Mouse (Mus musculus) MEL (cell line): Measurements from ENCODE around the gene Ctsl. TPM values are rescaled to one million over a fixed set of nuclear protein-coding genes. Genes with fewer than 3 reads are reported as not detected.

ENCODE experiments used
- DNase-seq: peaks from one replicate; pipeline ENCODE4 v3.0.0; 2011; ENCODE audit warnings: low read depth, low spot score
- H3K27ac ChIP-seq: 2 replicates; pipeline ENCODE4 v1.5.1; 2012; ENCODE audit warnings: low read depth, mild to moderate bottlenecking, control low read depth, low read length, moderate library complexity; ENCODE audit not compliant: control insufficient read depth
- H3K27me3 ChIP-seq, 2 experiments: fragments of 150-350 bp in 1 of 2; sonication (generic) in 1 of 2; 2 replicates each; pipeline ENCODE4 v1.6.1; 2012; ENCODE audit warnings: low read length in 2 of 2, mild to moderate bottlenecking in 2 of 2, improper control_type of control experiment in 1 of 2, moderate library complexity in 1 of 2; ENCODE audit not compliant: insufficient read depth in 2 of 2, control insufficient read depth in 1 of 2
- H3K36me3 ChIP-seq, 2 experiments: 2 replicates each; pipeline ENCODE4 v1.6.1; 2012 to 2014; ENCODE audit warnings: low read length in 2 of 2, improper control_type of control experiment in 1 of 2, inconsistent platforms in 1 of 2, mild to moderate bottlenecking in 1 of 2; ENCODE audit not compliant: insufficient read depth in 2 of 2, control insufficient read depth in 1 of 2
- H3K4me1 ChIP-seq, 2 experiments: fragments of 150-350 bp in 1 of 2; sonication (generic) in 1 of 2; 2 replicates each; pipeline ENCODE4 v1.6.1; 2012; ENCODE audit warnings: low read length in 2 of 2, improper control_type of control experiment in 1 of 2, mild to moderate bottlenecking in 1 of 2; ENCODE audit not compliant: insufficient read depth in 2 of 2, control insufficient read depth in 1 of 2
- H3K4me3 ChIP-seq, 2 experiments: fragments of 150-350 bp in 1 of 2; sonication (generic) in 1 of 2; 2 replicates each; pipeline ENCODE4 v1.5.1; 2012; ENCODE audit warnings: low read depth in 2 of 2, low read length in 2 of 2, mild to moderate bottlenecking in 2 of 2, moderate library complexity in 2 of 2, control low read depth in 1 of 2, improper control_type of control experiment in 1 of 2; ENCODE audit not compliant: control insufficient read depth in 1 of 2, insufficient read depth in 1 of 2
- H3K79me2 ChIP-seq: 2 replicates; pipeline ENCODE4 v1.6.1; 2012; ENCODE audit warnings: mild to moderate bottlenecking, low read length, moderate library complexity; ENCODE audit not compliant: control insufficient read depth, poor library complexity, insufficient read depth
- H3K9ac ChIP-seq: 2 replicates; pipeline ENCODE4 v1.6.1; 2012; ENCODE audit warnings: low read depth, mild to moderate bottlenecking, control low read depth, low read length, moderate library complexity; ENCODE audit not compliant: control insufficient read depth, poor library complexity, severe bottlenecking
- H3K9me3 ChIP-seq: fragments of 150-350 bp; sonication (generic); replicated peaks from 2 replicates; pipeline ENCODE4 v1.6.1; 2012; ENCODE audit warnings: mild to moderate bottlenecking, low read length, improper control_type of control experiment, moderate library complexity; ENCODE audit not compliant: insufficient read depth
- BHLHE40 ChIP-seq: IDR thresholded peaks from 2 replicates; pipeline ENCODE4 v1.6.1; 2012; ENCODE audit warnings: low read depth, mild to moderate bottlenecking, inconsistent platforms, low read length, improper control_type of control experiment, borderline replicate concordance
- CHD1 ChIP-seq: IDR thresholded peaks from 2 replicates; pipeline ENCODE4 v1.6.1; 2012; ENCODE audit warnings: low read depth, mild to moderate bottlenecking, inconsistent platforms, low read length, improper control_type of control experiment
- CHD2 ChIP-seq: IDR thresholded peaks from 2 replicates; pipeline ENCODE4 v1.6.1; 2011; ENCODE audit warnings: low read length, improper control_type of control experiment
- CTCF ChIP-seq, 3 experiments: IDR thresholded peaks in 2 of 3; conservative IDR thresholded peaks in 1 of 3; 2 replicates each; pipeline ENCODE4 v1.5.1; 2011 to 2012; ENCODE audit warnings: low read length in 3 of 3, low read depth in 2 of 3, mild to moderate bottlenecking in 2 of 3, improper control_type of control experiment in 1 of 3, inconsistent platforms in 1 of 3, mixed read lengths in 1 of 3, moderate library complexity in 1 of 3; ENCODE audit not compliant: control insufficient read depth in 1 of 3, insufficient read depth in 1 of 3, poor library complexity in 1 of 3, severe bottlenecking in 1 of 3
- E2F4 ChIP-seq: IDR thresholded peaks from 2 replicates; pipeline ENCODE4 v1.6.1; 2011; ENCODE audit warnings: low read depth, low read length, improper control_type of control experiment, borderline replicate concordance
- EP300 ChIP-seq, 2 experiments: IDR thresholded peaks; 2 replicates each; pipeline ENCODE4 v1.6.1; 2011; ENCODE audit warnings: improper control_type of control experiment in 2 of 2, low read length in 2 of 2, low read depth in 1 of 2, mild to moderate bottlenecking in 1 of 2
- ETS1 ChIP-seq: IDR thresholded peaks from 2 replicates; pipeline ENCODE4 v1.6.1; 2012; ENCODE audit warnings: low read depth, mild to moderate bottlenecking, inconsistent platforms, low read length, improper control_type of control experiment, moderate library complexity
- GATA1 ChIP-seq: IDR thresholded peaks from 2 replicates; pipeline ENCODE4 v1.6.1; 2011; ENCODE audit warnings: low read depth, low read length, improper control_type of control experiment
- HCFC1 ChIP-seq: IDR thresholded peaks from 2 replicates; pipeline ENCODE4 v1.6.1; 2012; ENCODE audit warnings: low read depth, mild to moderate bottlenecking, inconsistent platforms, low read length, improper control_type of control experiment, moderate library complexity
- JUND ChIP-seq: IDR thresholded peaks from 2 replicates; pipeline ENCODE4 v1.6.1; 2011; ENCODE audit warnings: low read depth, mild to moderate bottlenecking, improper control_type of control experiment, low read length
- KAT2A ChIP-seq: conservative IDR thresholded peaks from 2 replicates; pipeline ENCODE4 v1.6.1; 2012; ENCODE audit warnings: low read depth, low read length, improper control_type of control experiment, inconsistent platforms
- MAFK ChIP-seq: IDR thresholded peaks from 2 replicates; pipeline ENCODE4 v1.6.1; 2011; ENCODE audit warnings: low read depth, mild to moderate bottlenecking, low read length, improper control_type of control experiment, borderline replicate concordance
- MAX ChIP-seq: IDR thresholded peaks from 2 replicates; pipeline ENCODE4 v1.6.1; 2011; ENCODE audit warnings: low read length, improper control_type of control experiment
- MAZ ChIP-seq: IDR thresholded peaks from 2 replicates; pipeline ENCODE4 v1.6.1; 2012; ENCODE audit warnings: low read depth, mild to moderate bottlenecking, inconsistent platforms, low read length, improper control_type of control experiment
- MEF2A ChIP-seq: IDR thresholded peaks from 2 replicates; pipeline ENCODE4 v1.6.1; 2014; ENCODE audit warnings: low read depth, mild to moderate bottlenecking, inconsistent platforms, low read length, improper control_type of control experiment; ENCODE audit not compliant: poor library complexity, insufficient replicate concordance, severe bottlenecking; ENCODE audit errors: extremely low read depth
- MXI1 ChIP-seq: IDR thresholded peaks from 2 replicates; pipeline ENCODE4 v1.6.1; 2011; ENCODE audit warnings: mild to moderate bottlenecking, low read depth, low read length, improper control_type of control experiment
- MYB ChIP-seq: IDR thresholded peaks from 2 replicates; pipeline ENCODE4 v1.6.1; 2011; ENCODE audit warnings: mild to moderate bottlenecking, low read depth, low read length, improper control_type of control experiment
- MYC ChIP-seq: IDR thresholded peaks from 2 replicates; pipeline ENCODE4 v1.6.1; 2011; ENCODE audit warnings: low read depth, mild to moderate bottlenecking, low read length, improper control_type of control experiment, moderate library complexity
- NELFE ChIP-seq: IDR thresholded peaks from 2 replicates; pipeline ENCODE4 v1.6.1; 2011; ENCODE audit warnings: low read depth, low read length, improper control_type of control experiment
- NRF1 ChIP-seq: IDR thresholded peaks from 2 replicates; pipeline ENCODE4 v1.6.1; 2014; ENCODE audit warnings: low read depth, mild to moderate bottlenecking, inconsistent platforms, low read length, improper control_type of control experiment, moderate library complexity; ENCODE audit not compliant: poor library complexity, insufficient read depth, severe bottlenecking
- POLR2A ChIP-seq, 2 experiments: IDR thresholded peaks; 2 replicates each; pipeline ENCODE4 v1.6.1; 2011 to 2012; ENCODE audit warnings: low read length in 2 of 2, mild to moderate bottlenecking in 2 of 2, control low read depth in 1 of 2, improper control_type of control experiment in 1 of 2, low read depth in 1 of 2, moderate library complexity in 1 of 2; ENCODE audit not compliant: control insufficient read depth in 1 of 2, insufficient read depth in 1 of 2, poor library complexity in 1 of 2
- POLR2AphosphoS2 ChIP-seq: IDR thresholded peaks from 2 replicates; pipeline ENCODE4 v1.6.1; 2011; ENCODE audit warnings: low read length, improper control_type of control experiment
- RAD21 ChIP-seq: IDR thresholded peaks from 2 replicates; pipeline ENCODE4 v1.6.1; 2011; ENCODE audit warnings: mild to moderate bottlenecking, low read depth, low read length, improper control_type of control experiment
- RCOR1 ChIP-seq: IDR thresholded peaks from 2 replicates; pipeline ENCODE4 v1.6.1; 2012; ENCODE audit warnings: low read depth, mild to moderate bottlenecking, inconsistent platforms, low read length, improper control_type of control experiment
- SIN3A ChIP-seq: IDR thresholded peaks from 2 replicates; pipeline ENCODE4 v1.6.1; 2012; ENCODE audit warnings: low read length, improper control_type of control experiment, inconsistent platforms
- SMC3 ChIP-seq: IDR thresholded peaks from 2 replicates; pipeline ENCODE4 v1.6.1; 2011; ENCODE audit warnings: low read depth, low read length, improper control_type of control experiment
- TAL1 ChIP-seq: IDR thresholded peaks from 2 replicates; pipeline ENCODE4 v1.6.1; 2012; ENCODE audit warnings: mild to moderate bottlenecking, inconsistent platforms, low read length, moderate library complexity, mixed read lengths
- TBP ChIP-seq: IDR thresholded peaks from 2 replicates; pipeline ENCODE4 v1.8.0; 2011; ENCODE audit warnings: low read depth, low read length, improper control_type of control experiment
- TCF12 ChIP-seq: IDR thresholded peaks from 2 replicates; pipeline ENCODE4 v1.6.1; 2014; ENCODE audit warnings: low read depth, mild to moderate bottlenecking, inconsistent platforms, low read length, improper control_type of control experiment, moderate library complexity
- UBTF ChIP-seq: IDR thresholded peaks from 2 replicates; pipeline ENCODE4 v1.6.1; 2012; ENCODE audit warnings: low read depth, mild to moderate bottlenecking, inconsistent platforms, low read length, improper control_type of control experiment, moderate library complexity, borderline replicate concordance; ENCODE audit not compliant: insufficient read depth
- USF1 ChIP-seq: IDR thresholded peaks from 2 replicates; pipeline ENCODE4 v1.6.1; 2014; ENCODE audit warnings: low read depth, mild to moderate bottlenecking, inconsistent platforms, low read length, improper control_type of control experiment, moderate library complexity
- USF2 ChIP-seq, 2 experiments: IDR thresholded peaks; 2 replicates each; pipeline ENCODE4 v1.6.1; 2011 to 2012; ENCODE audit warnings: improper control_type of control experiment in 2 of 2, low read length in 2 of 2, borderline replicate concordance in 1 of 2, inconsistent platforms in 1 of 2, low read depth in 1 of 2, mild to moderate bottlenecking in 1 of 2; ENCODE audit not compliant: insufficient read depth in 1 of 2
- ZC3H11A ChIP-seq: IDR thresholded peaks from 2 replicates; pipeline ENCODE4 v1.6.1; 2012; ENCODE audit warnings: low read depth, mild to moderate bottlenecking, inconsistent platforms, low read length, improper control_type of control experiment
- ZKSCAN1 ChIP-seq: IDR thresholded peaks from 2 replicates; pipeline ENCODE4 v1.6.1; 2012; ENCODE audit warnings: low read depth, mild to moderate bottlenecking, inconsistent platforms, low read length, improper control_type of control experiment, moderate library complexity
- ZMIZ1 ChIP-seq: IDR thresholded peaks from 2 replicates; pipeline ENCODE4 v1.6.1; 2012; ENCODE audit warnings: low read depth, mild to moderate bottlenecking, inconsistent platforms, low read length, improper control_type of control experiment, moderate library complexity
- ZNF384 ChIP-seq: IDR thresholded peaks from 2 replicates; pipeline ENCODE4 v1.6.1; 2012; ENCODE audit warnings: low read depth, mild to moderate bottlenecking, inconsistent platforms, low read length, improper control_type of control experiment
- polyA plus RNA-seq, 2 experiments: library from polyadenylated mRNA; stranded (reverse) in 1 of 2; unstranded in 1 of 2; fragments of >175 nt in 1 of 2; fragments of >200 nt in 1 of 2; gene quantifications; 2 replicates each; pipeline versions ENCODE4 v1.2.1 to v1.2.4; 2012; ENCODE audit warnings: low replicate concordance in 2 of 2, low read depth in 1 of 2; ENCODE audit not compliant: insufficient read length in 2 of 2, insufficient read depth in 1 of 2, missing spikeins in 1 of 2
- total RNA-seq: library from RNA; depleted of rRNA; stranded (reverse); fragments of 300-350 nt; gene quantifications from 2 replicates; pipeline ENCODE4 v1.2.3, GENCODE M21; 2012

Gene Ctsl
- total and polyA plus RNA-seq, 3 experiments = 20.1 to 39.2 TPM; not detected in 1

GRCm38 (mm10) chr13:64411282-64411681 is 40.6 kb upstream of the Ctsl start (continued):
- TF ChIP-seq NRF1 = no peak

- H3K9ac ChIP-seq = peak overlapping the region; percentile 26
- H3K36me3 ChIP-seq = peaks cover 0 to 20% of the 10 kb centered on the region in 2 experiments; a peak in 2 of 4 replicates
- TF ChIP-seq ZC3H11A = no peak
- peak; percentile 88 for TF ChIP-seq TCF12
- TF ChIP-seq NELFE = no peak
- no peak for TF ChIP-seq ZMIZ1
- no peak for TF ChIP-seq NRF1
- TF ChIP-seq SMC3 = no peak
- no peak for TF ChIP-seq CHD2
- TF ChIP-seq GATA1 = peak; percentile 70
- no peak for TF ChIP-seq CTCF (IDR thresholded peaks at IDR 0.05 in 2 of 3, conservative IDR thresholded peaks at IDR 0.05 in 1 of 3; ENCODE audit: control insufficient read depth in 1 of 3, insufficient read depth in 1 of 3, low read depth in 2 of 3, low read length in 3 of 3, poor library complexity in 1 of 3, severe bottlenecking in 1 of 3)
- no peak for TF ChIP-seq MYB
- no peak for TF ChIP-seq RCOR1
- peak in 1 of 2 experiments; percentile 38; a peak in 1 of 4 replicates for TF ChIP-seq EP300 (IDR thresholded peaks at IDR 0.05; ENCODE audit: low read depth in 1 of 2, low read length in 2 of 2)
- no peak for TF ChIP-seq TBP
- TF ChIP-seq MAX = no peak
- no peak; the same call in 1 of the 2 replicates for TF ChIP-seq SIN3A
- TF ChIP-seq CHD1 = no peak
- TF ChIP-seq MEF2A = no peak
- no peak for TF ChIP-seq HCFC1
- no peak for TF ChIP-seq E2F4
- no peak for TF ChIP-seq POLR2AphosphoS2
- no peak for TF ChIP-seq MAZ
- no peak for TF ChIP-seq JUND
- no peak for TF ChIP-seq USF1
- TF ChIP-seq MAFK = no peak
- TF ChIP-seq BHLHE40 = peak; percentile 75; the same call in 1 of the 2 replicates
- no peak for TF ChIP-seq ZNF384
- no peak for TF ChIP-seq POLR2A (IDR thresholded peaks at IDR 0.05; ENCODE audit: control insufficient read depth in 1 of 2, insufficient read depth in 1 of 2, low read depth in 1 of 2, low read length in 2 of 2, poor library complexity in 1 of 2)
- TF ChIP-seq UBTF = no peak
- no peak for TF ChIP-seq KAT2A
- TF ChIP-seq TAL1 = peak; percentile 44
- no peak for TF ChIP-seq ZKSCAN1
- TF ChIP-seq USF2 (IDR thresholded peaks at IDR 0.05; ENCODE audit: borderline replicate concordance in 1 of 2, insufficient read depth in 1 of 2, low read depth in 1 of 2, low read length in 2 of 2) = no peak
- TF ChIP-seq RAD21 = no peak
- peak; percentile 89 for TF ChIP-seq ETS1
- TF ChIP-seq MYC = no peak
- TF ChIP-seq MXI1 = no peak
Measured at GRCm38 (mm10) chr13:64410604-64411003, 39.9 kb upstream of the Ctsl start.

More at GRCm38 (mm10) chr13:64410604-64411003, 39.9 kb upstream of the Ctsl start:
- Histone ChIP-seq H3K4me1 (peaks cover 14 to 22% of the 10 kb centered on the region in 2 experiments), H3K27ac (peak overlapping the region; percentile 87), H3K27me3 (no peaks in the 10 kb centered on the region), H3K4me3 (no peak overlapping the region), H3K79me2 (no peaks in the 10 kb centered on the region), H3K9me3 (no peaks in the 10 kb centered on the region)
- peak; percentile 67 for DNase-seq
